Mouse (Mus musculus): ENCODE measurements around the gene Olfr223.
"Not testable (repeated sequence)": the region's sequence is repeated elsewhere in the genome, so short reads cannot be mapped to it uniquely, and the experiment has no call there.

The Olfr223 gene

GRCm38 (mm10) chr11:59593189-59593588 is at the start of gene Olfr223:
Gene Olfr223 (minus strand): TSS chr11:59593289.
- no peak for DNase-seq

- DNase-seq = no peak
These were observed 49.3 kb upstream of the Olfr223 start for GRCm38 (mm10) chr11:59642420-59642819.

GRCm38 (mm10) chr11:59641227-59641626 is 48.1 kb upstream of the Olfr223 start:
- no peak for DNase-seq

DNA sequence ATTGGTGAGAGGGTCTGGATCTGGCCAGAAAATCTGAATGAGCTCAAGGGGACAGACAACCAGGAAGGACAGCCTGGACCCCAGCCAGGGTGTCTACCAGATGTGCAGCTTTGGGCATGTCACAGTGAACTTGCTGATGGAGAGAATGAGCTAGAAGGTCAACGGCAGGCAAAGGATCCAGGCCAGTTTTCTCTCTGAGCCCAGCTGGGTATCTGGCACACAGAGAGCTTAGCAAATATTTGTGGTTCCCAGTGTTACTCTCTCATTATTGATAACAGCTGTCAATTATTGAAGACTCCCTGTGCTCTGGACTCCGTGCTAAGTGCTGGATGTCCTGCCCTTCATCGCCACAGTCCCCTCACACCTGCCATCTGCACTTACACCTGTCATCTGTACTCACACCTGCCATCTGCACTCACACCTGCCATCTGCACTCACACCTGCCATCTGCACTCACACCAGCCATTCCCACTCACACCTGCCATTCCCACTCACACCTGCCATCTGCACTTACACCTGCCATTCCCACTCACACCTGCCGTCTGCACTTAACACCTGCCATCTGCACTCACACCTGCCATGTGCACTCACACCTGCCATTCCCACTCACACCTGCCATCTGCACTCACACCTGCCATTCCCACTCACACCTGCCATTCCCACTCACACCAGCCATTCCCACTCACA is 47.0 kb upstream of the Olfr223 start:
- no peak for DNase-seq

- DNase-seq = no peak
These were observed 43.8 kb upstream of the Olfr223 start for GRCm38 (mm10) chr11:59636695-59637414.

DNA sequence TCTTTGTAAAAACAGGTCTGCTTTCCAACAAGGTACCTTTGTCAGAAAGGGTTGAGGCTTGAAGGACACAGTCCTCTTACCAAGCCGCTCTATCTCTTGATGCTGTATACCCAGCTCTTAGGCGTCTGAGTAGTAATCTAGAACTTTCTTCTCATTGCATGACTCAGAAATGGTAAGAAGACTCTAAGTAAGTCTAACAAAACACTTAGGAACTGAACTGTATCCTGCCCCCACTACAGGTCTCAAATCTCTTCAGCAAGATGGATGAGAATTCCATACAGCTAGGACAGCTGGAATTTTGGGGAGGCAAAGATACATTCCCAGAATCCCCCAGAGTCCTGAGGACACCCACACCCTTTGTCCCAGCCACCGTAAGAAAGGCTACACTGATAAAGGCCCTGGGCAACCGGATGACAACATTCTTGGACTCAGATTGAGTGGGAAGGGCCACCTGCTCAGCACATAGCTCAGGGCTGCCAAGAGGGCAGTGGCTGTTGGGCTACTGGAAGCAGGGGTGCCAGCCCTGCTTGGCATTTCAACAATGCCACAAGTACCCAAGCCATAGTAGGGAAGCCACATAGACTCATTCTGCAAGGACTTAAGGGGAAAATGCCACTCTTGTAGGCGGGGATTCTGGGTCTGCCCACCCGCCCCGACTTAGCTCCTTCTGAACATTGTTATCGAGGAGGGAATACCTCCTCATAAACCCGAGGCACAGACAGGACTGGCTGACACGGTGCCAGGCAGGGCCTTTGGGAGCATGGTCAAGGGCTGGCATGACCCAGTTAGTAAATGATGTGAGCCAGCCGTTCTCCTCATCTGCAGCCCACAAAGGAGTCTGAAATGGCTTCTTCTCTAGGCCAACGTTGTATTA is 43.0 kb upstream of the Olfr223 start:
- no peak for DNase-seq

GRCm38 (mm10) chr11:59635251-59635795 is 42.2 kb upstream of the Olfr223 start:
- no peak for DNase-seq

DNA sequence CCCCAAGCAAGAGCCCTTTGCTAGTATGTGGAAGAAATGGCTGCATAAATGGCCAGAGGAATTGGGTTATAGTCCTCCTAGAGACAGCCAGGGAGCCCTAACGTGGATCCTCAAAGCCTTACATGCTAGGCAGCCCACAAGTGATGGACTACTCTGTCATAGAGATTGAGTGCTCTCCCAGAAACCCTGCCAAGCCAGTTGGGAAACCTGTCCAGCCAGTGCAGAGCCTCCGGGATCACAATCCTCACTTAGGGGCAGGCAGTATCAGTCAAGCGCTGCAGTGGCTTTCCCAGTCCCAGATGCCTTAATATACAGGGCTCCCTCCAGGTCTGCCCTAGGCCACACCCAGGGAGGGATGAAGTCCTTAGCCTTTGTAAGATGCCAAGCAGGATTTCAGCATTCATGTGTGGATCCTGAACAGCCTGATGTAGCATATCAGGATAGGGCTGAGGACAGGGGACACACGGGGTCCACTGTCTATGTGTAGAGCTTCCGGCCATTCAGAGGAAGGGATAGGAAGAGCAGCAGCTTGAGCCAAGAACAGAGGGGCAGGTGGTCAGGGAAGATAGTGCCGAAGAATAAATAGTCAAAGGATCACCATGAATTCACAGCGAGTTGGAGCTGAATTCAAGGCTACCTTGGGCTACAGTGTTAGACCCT is 41.0 kb upstream of the Olfr223 start:
- no peak for DNase-seq

DNA sequence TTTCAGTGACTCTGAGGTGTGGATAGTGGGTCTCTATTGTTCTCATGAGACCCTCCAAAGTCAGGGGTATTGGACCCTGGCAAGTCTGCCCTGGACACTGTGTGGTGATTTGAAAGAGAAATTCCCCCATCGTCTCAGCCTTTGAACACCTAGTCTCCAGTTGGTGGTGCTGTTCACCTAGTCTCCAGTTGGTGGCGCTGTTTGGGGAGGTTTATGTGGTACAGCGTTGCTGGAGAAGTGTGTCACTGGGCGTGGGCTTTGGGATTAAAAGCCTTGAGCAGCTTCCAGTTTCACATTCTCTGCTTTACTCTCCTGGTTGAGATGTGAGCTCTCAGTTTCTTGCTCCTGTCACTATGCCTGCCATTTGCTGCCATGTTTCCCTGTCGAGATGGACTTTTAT is 39.9 kb upstream of the Olfr223 start:
- peak; percentile 50 to 58 for DNase-seq

DNA sequence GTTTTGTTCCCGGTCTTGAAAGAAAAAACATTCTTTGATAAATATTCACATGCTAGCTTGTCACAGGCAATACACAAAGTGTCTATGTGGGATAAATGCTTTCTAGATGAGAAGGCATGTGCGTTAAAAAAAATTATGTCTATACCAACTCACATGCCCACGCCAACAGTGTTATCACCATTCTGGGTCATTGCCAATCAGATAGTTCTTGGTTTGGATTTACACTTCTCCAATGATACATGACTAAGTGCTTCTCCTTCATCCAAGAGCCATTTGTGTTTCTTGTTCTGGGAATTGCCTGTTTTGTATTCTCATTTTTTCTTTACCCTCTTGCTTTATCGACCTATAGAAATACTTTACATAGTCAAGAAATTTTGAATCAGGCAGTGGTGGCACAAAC is 38.9 kb upstream of the Olfr223 start:
- no peak for DNase-seq

DNA sequence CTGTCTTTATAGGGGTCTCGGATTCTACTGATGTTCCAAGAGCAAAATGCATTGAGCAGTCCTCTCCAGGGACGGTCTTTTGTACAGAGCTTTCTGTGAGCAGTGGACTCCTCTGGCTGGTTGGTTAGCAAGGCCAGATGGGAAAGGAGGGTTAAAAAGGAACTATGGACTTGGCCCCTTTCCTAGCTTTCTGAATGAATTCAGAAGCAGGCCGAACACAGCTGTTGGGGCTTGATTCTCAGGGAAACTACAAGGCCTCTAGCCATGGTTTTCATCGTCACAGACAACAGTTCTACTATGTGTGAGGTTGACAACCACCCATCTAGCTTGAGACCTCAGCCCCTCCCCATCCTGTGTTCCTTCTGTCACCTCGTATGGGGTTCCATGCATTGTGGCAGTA is 36.8 kb upstream of the Olfr223 start:
- no peak for DNase-seq

DNA sequence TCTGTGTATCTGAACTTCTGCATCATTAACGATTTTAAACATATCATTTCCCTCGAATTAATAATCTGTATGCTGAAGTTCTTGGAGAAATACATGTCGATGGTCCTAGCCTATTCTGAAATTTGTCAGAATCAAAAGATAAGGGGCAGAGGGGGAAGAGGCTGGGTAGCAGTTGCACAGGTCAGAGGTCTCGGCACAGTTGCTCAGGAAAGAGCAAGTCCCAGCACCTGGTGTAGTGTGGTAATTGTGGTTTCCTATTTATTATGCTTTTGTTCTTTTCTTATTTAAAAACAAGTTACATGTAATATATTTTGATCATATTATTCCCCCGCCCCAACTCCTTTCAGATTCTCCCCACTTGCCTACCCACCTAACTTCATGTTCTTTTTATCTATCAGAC is 35.1 kb upstream of the Olfr223 start:
- DNase-seq = no peak

DNA sequence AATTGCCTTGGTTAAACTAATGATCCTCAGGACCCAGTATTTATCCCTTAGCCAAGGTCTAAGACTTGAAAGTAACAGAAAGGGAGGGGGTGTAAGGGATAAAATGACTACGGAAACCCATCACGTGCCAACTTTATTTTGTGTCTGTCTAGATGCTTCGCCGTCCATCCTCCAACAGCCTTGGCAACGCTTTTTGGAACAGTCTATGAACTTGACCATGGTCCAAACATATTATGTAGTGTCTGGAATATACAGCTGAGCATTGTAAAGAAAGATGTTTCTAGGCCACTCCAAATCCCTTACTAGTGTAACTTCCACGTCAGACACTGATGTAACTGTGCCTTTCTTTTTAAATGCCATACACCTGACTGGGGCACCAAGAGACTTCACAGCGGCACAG is 33.1 kb upstream of the Olfr223 start:
- no peak for DNase-seq

GRCm38 (mm10) chr11:59624017-59624630 is 31.0 kb upstream of the Olfr223 start:
- peak; percentile 70 to 79 for DNase-seq

- no peak for DNase-seq
These were observed 29.1 kb upstream of the Olfr223 start for GRCm38 (mm10) chr11:59622214-59622613.

- DNase-seq = not testable (repeated sequence)
These were observed 23.9 kb upstream of the Olfr223 start for GRCm38 (mm10) chr11:59616986-59617385.

DNA sequence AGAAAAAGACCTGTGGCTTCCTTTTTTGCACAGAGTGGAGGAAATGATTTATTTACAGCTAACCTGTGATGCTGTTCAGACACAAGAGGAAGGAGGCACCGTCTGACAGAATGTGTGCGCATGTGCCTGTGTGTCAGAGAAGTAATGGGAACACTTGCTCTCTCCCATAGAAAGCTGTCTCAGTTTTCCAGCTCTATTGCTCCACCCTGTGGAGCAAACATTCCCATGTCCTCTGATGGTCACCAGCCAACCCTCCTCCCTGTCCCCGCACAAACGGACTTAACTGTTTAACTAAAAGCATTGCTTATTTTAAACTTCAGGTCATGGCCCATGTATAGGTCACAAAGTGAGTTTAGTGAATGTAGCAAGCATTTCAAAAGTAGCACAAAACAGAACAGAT is 21.0 kb upstream of the Olfr223 start:
- no peak for DNase-seq

GRCm38 (mm10) chr11:59611646-59612045 is 18.6 kb upstream of the Olfr223 start:
- no peak for DNase-seq

GRCm38 (mm10) chr11:59602287-59602686 is 9.2 kb upstream of the Olfr223 start:
- DNase-seq = no peak

- no peak for DNase-seq
These were observed 7.8 kb upstream of the Olfr223 start for GRCm38 (mm10) chr11:59600872-59601271.

- no peak for DNase-seq
These were observed 6.1 kb upstream of the Olfr223 start for GRCm38 (mm10) chr11:59599211-59599610.

DNA sequence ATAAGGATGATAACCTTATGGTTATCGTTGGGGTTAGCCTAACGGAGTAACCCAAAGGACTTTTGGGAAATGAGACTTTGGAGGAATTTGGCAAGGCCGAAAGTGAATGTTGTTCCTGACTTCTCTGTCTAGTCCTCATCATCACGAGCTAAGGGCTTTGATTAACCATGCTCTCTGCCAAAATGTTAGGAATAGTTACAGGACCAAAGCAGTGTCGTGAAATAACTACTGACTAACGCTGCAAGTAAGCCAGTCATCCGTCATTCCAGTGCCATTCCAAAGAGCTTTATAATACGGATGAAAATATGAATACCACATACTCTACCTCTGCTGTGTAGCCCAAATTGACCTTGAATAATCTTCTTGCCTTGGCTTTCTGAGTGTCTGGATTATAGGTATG is 3.9 kb upstream of the Olfr223 start:
- DNase-seq = no peak

All from thymus, postnatal 36 days (tissue).